Mouse (Mus musculus) liver, embryonic 16.5 days (tissue): ENCODE data around the gene Sprr2i. TPM values are rescaled to one million over a fixed set of nuclear protein-coding genes. Genes with fewer than 3 reads are reported as not detected.

Source experiments
- ATAC-seq: fragments of 200-750 bp; cut with Nextera tagmentation; 2 replicates; pipeline ENCODE4 v1.8.0; 2017; ENCODE audit warnings: low read depth, mild to moderate bottlenecking, moderate number of reproducible peaks, moderate library complexity
- H3K27ac ChIP-seq: fragments of 300-500 bp; sonication (generic); 2 replicates; pipeline ENCODE4 v1.5.1; 2014; ENCODE audit warnings: mild to moderate bottlenecking, low read length
- H3K27me3 ChIP-seq: fragments of 300-500 bp; sonication (generic); 2 replicates; pipeline ENCODE4 v1.6.1; 2014; ENCODE audit warnings: low read depth, low read length, mixed read lengths; ENCODE audit not compliant: control insufficient read depth, insufficient read depth
- H3K36me3 ChIP-seq: fragments of 300-500 bp; sonication (generic); 2 replicates; pipeline ENCODE4 v1.6.1; 2014; ENCODE audit warnings: mild to moderate bottlenecking; ENCODE audit not compliant: control insufficient read depth, insufficient read depth
- H3K4me1 ChIP-seq: fragments of 300-500 bp; sonication (generic); 2 replicates; pipeline ENCODE4 v1.6.1; 2014; ENCODE audit warnings: low read depth, low read length, mixed read lengths; ENCODE audit not compliant: control insufficient read depth
- H3K4me2 ChIP-seq: fragments of 300-500 bp; sonication (generic); 2 replicates; pipeline ENCODE4 v1.6.1; 2014; ENCODE audit warnings: low read depth, low read length, mixed read lengths
- H3K4me3 ChIP-seq: fragments of 300-500 bp; sonication (generic); 2 replicates; pipeline ENCODE4 v1.5.1; 2014; ENCODE audit warnings: low read depth, mild to moderate bottlenecking, low read length
- H3K9ac ChIP-seq: fragments of 300-500 bp; sonication (generic); 2 replicates; pipeline ENCODE4 v1.6.1; 2014; ENCODE audit warnings: low read depth, low read length
- H3K9me3 ChIP-seq: fragments of 300-500 bp; sonication (generic); replicated peaks from 2 replicates; pipeline ENCODE4 v1.6.1; 2016; ENCODE audit warnings: low read length; ENCODE audit not compliant: control insufficient read depth
- WGBS: fragments of 180-500 bp; shearing (Covaris S2); extraction: QIAGEN DNeasy Blood & Tissue Kit; methylation state at CpG from one replicate; pipeline ENCODE4 v1.1.7; 2014; ENCODE audit not compliant: insufficient replicate concordance; 5-methylcytosine and 5-hydroxymethylcytosine counted together
- polyA plus RNA-seq: library from polyadenylated mRNA; unstranded; fragments of >200 nt; fragmentation: Nextera tagmentation; extraction: Ambion mirVana; gene quantifications from 2 replicates; pipeline ENCODE4 v1.2.1, GENCODE M21; 2015

Gene Sprr2i
- polyA plus RNA-seq, 1 experiment from 2014 or later: not detected

DNA sequence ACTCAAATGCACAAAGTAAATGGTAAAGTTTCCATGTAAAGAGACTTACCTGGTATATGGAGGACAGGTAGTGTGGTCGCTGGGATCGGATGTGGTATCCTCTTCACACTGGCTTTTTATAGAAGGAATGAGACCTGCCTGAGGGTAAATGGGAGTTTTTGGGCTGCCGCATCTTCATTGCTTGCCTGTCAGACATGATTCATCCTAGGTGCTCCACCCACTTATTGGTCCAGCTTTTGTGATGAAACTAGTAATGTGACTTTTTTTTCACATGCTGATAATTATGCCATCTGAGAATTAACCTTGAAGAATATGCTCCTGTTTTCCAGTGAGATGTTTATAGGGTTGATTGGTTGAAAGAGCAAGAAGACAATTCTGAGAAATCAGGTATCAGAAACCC, 30.9 kb downstream of the Sprr2i start, which contains the start of gene Sprr1b:
Gene Sprr1b (minus strand): TSS at position 101 of the 400 bp plus-strand sequence.
- Histone ChIP-seq H3K4me3 (no peak within 1 kb of the TSS), H3K36me3 (no peaks in the 10 kb centered on the region), H3K27ac (no peak within 1 kb of the TSS), H3K27me3 (no peaks in the 10 kb centered on the region), H3K9me3 (no peaks in the 10 kb centered on the region), H3K4me2 (no peak within 1 kb of the TSS), H3K4me1 (no peaks in the 10 kb centered on the region), H3K9ac (no peak within 1 kb of the TSS)
- 70% methylated on average over 3 of the region's 3 CpGs for WGBS
- ATAC-seq: no peak

DNA sequence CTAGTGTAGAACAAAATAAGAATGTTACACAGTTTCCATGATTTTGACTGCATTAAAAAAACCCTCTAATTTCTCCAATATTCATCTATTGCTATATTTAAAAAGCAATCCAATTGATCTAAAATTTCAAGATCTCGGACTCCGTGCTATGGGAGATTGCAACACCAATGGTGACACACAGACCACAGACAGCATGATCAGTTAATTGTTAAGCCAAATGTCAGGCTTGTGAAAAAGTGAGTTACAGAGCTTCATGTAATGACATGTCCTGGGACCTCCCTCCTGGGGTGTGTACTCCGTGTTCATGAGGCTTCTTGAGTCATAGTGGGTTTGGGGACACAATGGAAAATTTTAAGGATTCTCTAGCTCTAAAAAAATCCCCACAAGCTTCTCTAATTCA, 32.4 kb downstream of the Sprr2i start:
- H3K9me3 ChIP-seq: no peaks in the 10 kb centered on the region
- no peak overlapping the region for H3K9ac ChIP-seq
- no peak overlapping the region for H3K4me3 ChIP-seq
- no peaks in the 10 kb centered on the region for H3K27me3 ChIP-seq
- no peaks in the 10 kb centered on the region for H3K4me1 ChIP-seq
- H3K36me3 ChIP-seq: no peaks in the 10 kb centered on the region
- no peak overlapping the region for H3K4me2 ChIP-seq
- H3K27ac ChIP-seq: no peak overlapping the region
- WGBS: 60% methylated on average over 3 of the region's 3 CpGs
- ATAC-seq: no peak

DNA sequence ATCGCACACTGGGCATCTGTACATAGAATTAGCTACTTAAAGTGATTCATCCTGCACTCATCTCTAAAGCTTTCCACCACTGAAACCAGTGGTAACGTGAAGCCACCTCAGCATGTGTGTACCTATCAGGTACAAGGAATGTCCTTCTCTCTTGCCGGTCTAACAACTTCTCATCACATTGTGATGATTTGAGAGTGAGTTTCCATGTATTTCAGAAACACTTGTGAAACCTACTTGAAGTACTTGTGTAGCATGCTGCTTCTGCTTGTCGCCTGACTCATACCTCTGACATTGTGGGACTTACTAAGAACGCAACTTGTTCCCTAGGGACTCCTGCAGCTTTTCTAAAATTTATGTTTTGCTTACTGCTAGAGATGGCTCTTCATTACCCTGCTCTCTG, 47.4 kb downstream of the Sprr2i start:
- H3K9ac ChIP-seq: no peak overlapping the region
- no peak overlapping the region for H3K4me3 ChIP-seq
- no peaks in the 10 kb centered on the region for H3K27me3 ChIP-seq
- 62% methylated on average over 5 of the region's 5 CpGs for WGBS
- no peaks in the 10 kb centered on the region for H3K9me3 ChIP-seq
- H3K36me3 ChIP-seq: no peaks in the 10 kb centered on the region
- ATAC-seq: no peak
- no peaks in the 10 kb centered on the region for H3K4me1 ChIP-seq
- H3K27ac ChIP-seq: no peak overlapping the region
- H3K4me2 ChIP-seq: no peak overlapping the region

- Histone ChIP-seq H3K36me3 (no peaks in the 10 kb centered on the region), H3K4me2 (no peak within 1 kb of the TSS), H3K9ac (no peak within 1 kb of the TSS), H3K27me3 (no peaks in the 10 kb centered on the region), H3K27ac (no peak within 1 kb of the TSS), H3K9me3 (no peaks in the 10 kb centered on the region), H3K4me1 (no peaks in the 10 kb centered on the region), H3K4me3 (no peak within 1 kb of the TSS)
- no peak for ATAC-seq
- 54% methylated on average over 2 of the region's 2 CpGs for WGBS
Measured at GRCm38 (mm10) chr3:92458620-92459019, 50.8 kb downstream of the Sprr2i start, which contains the start of gene Sprr3. Gene Sprr3 (minus strand): TSS chr3:92458720.

Other genes starting within 250 kb of the Sprr2i start
- 0.04 TPM in 1 of 2 replicates, not detected in the other for gene Sprr2a1, start 192.2 kb upstream of the Sprr2i start, polyA plus RNA-seq
- 0.08 and 2.0 TPM in 2 replicates for gene Sprr2a2, start 192.1 kb upstream of the Sprr2i start, polyA plus RNA-seq
- gene Sprr2a3, start 122.6 kb upstream of the Sprr2i start, polyA plus RNA-seq: 0.32 TPM in 1 of 2 replicates, not detected in the other
- 0.11 TPM in 1 of 2 replicates, not detected in the other for gene Sprr2b, start 91.4 kb upstream of the Sprr2i start, polyA plus RNA-seq
- not detected in 2 replicates for gene Sprr2d, start 68.9 kb upstream of the Sprr2i start, polyA plus RNA-seq
- gene Sprr2e, start 55.8 kb upstream of the Sprr2i start, polyA plus RNA-seq: not detected in 2 replicates
- not detected in 2 replicates for gene Sprr2f, start 42.8 kb upstream of the Sprr2i start, polyA plus RNA-seq
- gene Sprr2h, start 22.3 kb upstream of the Sprr2i start, polyA plus RNA-seq: not detected in 2 replicates
- gene Sprr2j-ps, start 10.1 kb downstream of the Sprr2i start, polyA plus RNA-seq: not detected in 2 replicates
- gene Gm9774, start 21.4 kb downstream of the Sprr2i start, polyA plus RNA-seq: 3.5 and 4.3 TPM in 2 replicates
- not detected in 2 replicates for gene Sprr2k, start 24.6 kb downstream of the Sprr2i start, polyA plus RNA-seq
- gene Sprr1b, start 30.8 kb downstream of the Sprr2i start, polyA plus RNA-seq: not detected in 2 replicates
- gene Sprr3, start 50.7 kb downstream of the Sprr2i start, polyA plus RNA-seq: not detected in 2 replicates
- 0.15 TPM in 1 of 2 replicates, not detected in the other for gene Sprr1a, start 77.9 kb downstream of the Sprr2i start, polyA plus RNA-seq
- gene Sprr4, start 92.5 kb downstream of the Sprr2i start, polyA plus RNA-seq: not detected in 2 replicates
- gene 2310046K23Rik, start 126.5 kb downstream of the Sprr2i start, polyA plus RNA-seq: not detected in 2 replicates
- not detected in 2 replicates for gene Ivl, start 165.7 kb downstream of the Sprr2i start, polyA plus RNA-seq
- gene Smcp, start 181.0 kb downstream of the Sprr2i start, polyA plus RNA-seq: 0.13 and 0.24 TPM in 2 replicates
- not detected in 2 replicates for gene 2210017I01Rik, start 199.5 kb downstream of the Sprr2i start, polyA plus RNA-seq
- 0.11 TPM in 1 of 2 replicates, not detected in the other for gene Lce6a, start 213.7 kb downstream of the Sprr2i start, polyA plus RNA-seq
- gene Lce1a1, start 240.3 kb downstream of the Sprr2i start, polyA plus RNA-seq: not detected in 2 replicates
- not detected in 2 replicates for gene Lce1b, start 248.9 kb downstream of the Sprr2i start, polyA plus RNA-seq